Mouse (Mus musculus) limb, embryonic 14.5 days (tissue): ENCODE measurements around the gene Pitpnb. TPM values are rescaled to one million over a fixed set of nuclear protein-coding genes. Genes with fewer than 3 reads are reported as not detected.

ENCODE experiments used
- ATAC-seq: fragments of 200-750 bp; cut with Nextera tagmentation; 2 replicates; pipeline ENCODE4 v1.8.0; 2017; ENCODE audit warnings: low read depth, moderate number of reproducible peaks, moderate TSS enrichment; ENCODE audit not compliant: low FRiP score
- DNase-seq: peaks from one replicate; pipeline ENCODE4 v3.0.0-alpha.2; 2015; ENCODE audit warnings: low spot score
- H3K27ac ChIP-seq: fragments of 300-500 bp; sonication (generic); replicated peaks from 2 replicates; pipeline ENCODE4 v1.5.1; 2014; ENCODE audit warnings: low read depth, mild to moderate bottlenecking, low read length, moderate library complexity, mixed read lengths
- H3K27me3 ChIP-seq: fragments of 300-500 bp; sonication (generic); 2 replicates; pipeline ENCODE4 v1.6.1; 2014; ENCODE audit warnings: low read length, mixed read lengths; ENCODE audit not compliant: control insufficient read depth, insufficient read depth
- H3K36me3 ChIP-seq: fragments of 300-500 bp; sonication (generic); 2 replicates; pipeline ENCODE4 v1.6.1; 2014; ENCODE audit warnings: mild to moderate bottlenecking, low read length, moderate library complexity, mixed read lengths; ENCODE audit not compliant: control insufficient read depth, insufficient read depth
- H3K4me1 ChIP-seq: fragments of 300-500 bp; sonication (generic); 2 replicates; pipeline ENCODE4 v1.6.1; 2014; ENCODE audit warnings: antibody characterized with exemption, low read length, mixed read lengths; ENCODE audit not compliant: control insufficient read depth, insufficient read depth
- H3K4me2 ChIP-seq: fragments of 300-500 bp; sonication (generic); replicated peaks from 2 replicates; pipeline ENCODE4 v1.6.1; 2014; ENCODE audit warnings: low read depth, mild to moderate bottlenecking, low read length, moderate library complexity; ENCODE audit not compliant: severe bottlenecking
- H3K4me3 ChIP-seq: fragments of 300-500 bp; sonication (generic); replicated peaks from 2 replicates; pipeline ENCODE4 v1.5.1; 2014; ENCODE audit warnings: low read length
- H3K9ac ChIP-seq: fragments of 300-500 bp; sonication (generic); 2 replicates; pipeline ENCODE4 v1.6.1; 2014; ENCODE audit warnings: mild to moderate bottlenecking, low read depth, low read length, moderate library complexity; ENCODE audit not compliant: severe bottlenecking
- H3K9me3 ChIP-seq: fragments of 300-500 bp; sonication (generic); 2 replicates; pipeline ENCODE4 v1.6.1; 2016; ENCODE audit warnings: low read length; ENCODE audit not compliant: control insufficient read depth
- POLR2A ChIP-seq: fragments of 200-500 bp; IDR thresholded peaks from 2 replicates; pipeline ENCODE4 v1.8.0; 2012; ENCODE audit warnings: inconsistent platforms, mild to moderate bottlenecking, moderate library complexity, borderline replicate concordance; ENCODE audit not compliant: insufficient read depth, insufficient read length; ENCODE audit errors: extremely low read depth
- whole genome bisulfite sequencing: fragments of 180-500 bp; shearing (Covaris S2); extraction: QIAGEN DNeasy Blood & Tissue Kit; methylation state at CpG from one replicate; pipeline ENCODE4 v1.1.7; 2014; 5-methylcytosine and 5-hydroxymethylcytosine counted together
- polyA plus RNA-seq, 2 experiments: library from polyadenylated mRNA; depleted of rRNA in 1 of 2; stranded (reverse) in 1 of 2; unstranded in 1 of 2; fragments of >200 nt; fragmentation: Nextera tagmentation in 1 of 2; extraction: Ambion mirVana in 1 of 2; gene quantifications; 2 replicates each; pipeline versions ENCODE4 v1.2.1 to v1.2.3; 2012 to 2014

The Pitpnb gene
- polyA plus RNA-seq, 2 experiments = 89.6 to 103 TPM

DNA sequence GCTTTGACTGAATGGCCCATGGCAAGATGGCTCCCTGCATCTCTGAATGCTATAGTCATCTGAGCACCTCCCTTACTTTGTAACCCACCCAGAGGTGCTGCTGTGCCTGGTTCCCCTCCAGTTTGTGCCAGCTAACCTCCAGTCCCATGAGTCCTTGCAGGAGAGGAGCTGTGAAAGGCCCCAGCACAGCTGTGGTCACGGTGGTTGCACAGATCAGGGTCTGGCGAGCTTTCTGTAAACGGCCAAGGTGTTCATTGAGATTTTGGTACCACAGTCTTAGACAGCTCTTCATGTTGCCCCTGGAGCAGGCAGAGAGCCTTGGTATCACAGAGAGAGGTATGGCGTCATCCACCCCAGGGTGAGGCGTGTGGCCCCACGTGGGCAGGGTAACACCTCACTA is 60.9 kb downstream of the Pitpnb start:
- Histone ChIP-seq H3K9me3 (no peaks in the 10 kb centered on the region), H3K4me1 (peaks cover 38% of the 10 kb centered on the region), H3K27me3 (no peaks in the 10 kb centered on the region), H3K36me3 (peaks cover 23% of the 10 kb centered on the region), H3K4me3 (no peak overlapping the region), H3K27ac (no peak overlapping the region), H3K4me2 (no peak overlapping the region), H3K9ac (no peak overlapping the region)
- ATAC-seq = no peak
- no peak for DNase-seq
- 81% methylated on average over 6 of the region's 6 CpGs for WGBS
- no peak for TF ChIP-seq POLR2A

DNA sequence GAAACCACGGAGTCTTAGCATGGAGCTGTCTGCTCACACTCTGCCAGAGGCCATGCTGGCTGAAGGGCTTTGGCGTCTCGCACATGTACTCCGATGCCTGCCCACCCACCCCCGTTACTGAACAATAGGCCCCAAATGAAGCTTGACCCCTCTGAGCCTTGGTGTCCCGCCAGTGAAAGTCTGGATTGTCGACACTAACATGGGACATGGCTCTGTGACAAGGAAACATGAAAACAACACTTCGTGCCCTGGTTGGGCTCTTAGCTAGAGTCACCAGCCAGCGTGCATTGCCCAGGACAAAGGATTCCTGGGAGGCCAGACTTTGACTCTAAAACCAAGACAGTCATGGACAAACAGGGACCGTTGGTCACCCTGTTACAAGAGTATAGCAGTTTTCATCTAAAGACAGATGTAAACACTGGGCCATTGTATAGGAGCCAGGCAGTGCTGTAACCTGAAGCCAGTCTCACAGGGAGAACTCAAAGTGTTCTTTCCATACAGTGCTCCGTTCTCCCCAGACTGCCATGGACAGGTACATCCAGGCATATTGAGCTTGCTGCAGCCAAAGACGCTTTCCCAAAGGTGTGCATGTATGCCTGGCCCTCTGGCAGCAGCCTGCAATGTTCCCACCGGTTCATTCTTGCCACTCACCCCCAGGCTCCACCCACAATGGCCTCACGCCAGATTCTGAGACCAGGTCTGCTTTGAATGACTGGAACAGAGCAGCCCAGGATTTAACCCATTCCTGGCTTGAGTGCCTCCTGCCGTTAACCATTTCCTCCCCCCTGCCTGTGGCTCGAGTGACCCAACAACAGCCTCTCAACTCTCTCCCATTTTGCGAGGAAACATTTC is 63.0 kb downstream of the Pitpnb start:
- 0 out of 2 replicates have a peak, but pooled peaks cover 4% of the 10 kb centered on the region for H3K36me3 ChIP-seq
- H3K4me2 ChIP-seq = peak overlapping the region; percentile 42
- H3K9me3 ChIP-seq = no peaks in the 10 kb centered on the region
- WGBS = 9% methylated on average over 17 of the region's 17 CpGs
- ATAC-seq = peak; percentile 77
- H3K4me1 ChIP-seq = peaks cover 52% of the 10 kb centered on the region
- TF ChIP-seq POLR2A = no peak
- H3K27ac ChIP-seq = peak overlapping the region; percentile 77
- H3K4me3 ChIP-seq = peak overlapping the region; percentile 9; the same call in 1 of the 2 replicates
- DNase-seq = peak; percentile 89
- H3K9ac ChIP-seq = no peak overlapping the region
- H3K27me3 ChIP-seq = no peaks in the 10 kb centered on the region

DNA sequence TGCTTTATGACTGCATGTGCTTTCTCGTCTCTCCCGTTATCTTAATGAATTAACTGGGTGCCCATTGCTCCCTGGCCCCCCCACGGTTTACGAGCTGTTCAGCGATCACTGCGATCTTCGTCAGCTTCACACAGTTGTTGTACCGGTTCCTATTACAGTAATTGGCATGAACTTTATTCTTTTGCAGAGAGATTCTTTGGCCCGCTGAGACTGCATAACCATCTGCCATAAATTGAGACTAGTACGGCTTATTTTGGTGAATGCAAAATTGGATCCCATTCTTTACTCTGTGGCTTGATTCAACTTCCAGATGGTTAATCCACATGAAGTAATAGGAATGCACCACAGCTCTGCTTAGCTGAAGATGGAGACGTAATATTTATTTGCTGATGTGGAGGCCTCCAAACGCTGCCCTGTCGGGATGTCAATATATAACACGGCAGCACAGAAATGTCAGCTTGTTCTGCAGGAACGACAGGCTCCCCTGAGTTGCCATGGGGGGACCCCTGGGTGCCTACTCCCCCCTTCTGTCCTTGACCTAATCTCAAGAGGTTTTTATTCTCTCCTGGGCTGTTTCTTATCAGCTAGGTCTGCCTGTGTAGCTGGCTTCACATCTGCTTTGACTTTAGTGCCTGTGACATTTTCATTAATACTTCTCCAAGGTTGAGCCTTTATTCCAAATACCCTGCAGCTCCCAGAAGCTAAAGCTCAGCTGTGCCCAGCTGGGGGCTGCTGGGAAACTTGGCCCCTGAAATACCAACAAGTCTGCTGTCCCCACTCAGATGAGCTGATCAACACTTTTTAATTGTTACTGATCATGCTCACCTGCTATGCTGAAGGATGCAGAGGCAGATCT is 63.9 kb downstream of the Pitpnb start:
- 3% methylated on average over 15 of the region's 15 CpGs for WGBS
- ATAC-seq = peak; percentile 42

DNA sequence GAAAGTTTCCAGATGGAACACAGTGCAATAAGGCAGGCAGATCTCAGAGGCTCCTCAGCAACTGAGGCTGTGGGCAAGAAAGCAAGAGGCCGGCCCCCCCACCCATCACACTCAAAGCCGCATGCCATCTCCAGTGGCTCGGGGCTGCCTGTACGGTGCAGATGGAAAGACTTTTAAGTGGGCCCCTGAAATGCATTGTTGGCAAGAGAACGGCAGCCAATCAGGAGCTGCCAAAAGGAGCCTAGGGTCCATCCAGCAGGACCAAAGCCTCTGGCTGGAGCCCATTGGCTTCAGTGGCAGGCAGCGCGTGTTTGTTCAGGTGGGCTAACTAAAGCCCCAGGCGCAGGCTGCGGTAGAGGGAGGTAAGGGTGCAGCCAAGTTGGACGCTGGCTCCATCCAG is 65.2 kb downstream of the Pitpnb start:
- H3K27ac ChIP-seq = peak overlapping the region; percentile 77; the same call in 1 of the 2 replicates
- DNase-seq = no peak
- H3K27me3 ChIP-seq = no peaks in the 10 kb centered on the region
- peaks cover 54% of the 10 kb centered on the region for H3K4me1 ChIP-seq
- H3K9ac ChIP-seq = no peak overlapping the region
- no peak overlapping the region for H3K4me3 ChIP-seq
- peak; percentile 27 for ATAC-seq
- H3K4me2 ChIP-seq = no peak overlapping the region
- TF ChIP-seq POLR2A = no peak
- WGBS = 25% methylated on average over 10 of the region's 10 CpGs
- no peaks in the 10 kb centered on the region for H3K36me3 ChIP-seq
- H3K9me3 ChIP-seq = no peaks in the 10 kb centered on the region

More for the DNA sequence above, 63.9 kb downstream of the Pitpnb start:
- H3K4me1 ChIP-seq = peaks cover 54% of the 10 kb centered on the region
- no peak overlapping the region for H3K9ac ChIP-seq
- H3K4me2 ChIP-seq = peak overlapping the region; percentile 42
- peak overlapping the region; percentile 9; the same call in 1 of the 2 replicates for H3K4me3 ChIP-seq
- TF ChIP-seq POLR2A = no peak
- 0 out of 2 replicates have a peak, but pooled peaks cover 2% of the 10 kb centered on the region for H3K36me3 ChIP-seq
- no peaks in the 10 kb centered on the region for H3K9me3 ChIP-seq
- peak; percentile 76 for DNase-seq
- H3K27me3 ChIP-seq = no peaks in the 10 kb centered on the region
- peak overlapping the region; percentile 77 for H3K27ac ChIP-seq

DNA sequence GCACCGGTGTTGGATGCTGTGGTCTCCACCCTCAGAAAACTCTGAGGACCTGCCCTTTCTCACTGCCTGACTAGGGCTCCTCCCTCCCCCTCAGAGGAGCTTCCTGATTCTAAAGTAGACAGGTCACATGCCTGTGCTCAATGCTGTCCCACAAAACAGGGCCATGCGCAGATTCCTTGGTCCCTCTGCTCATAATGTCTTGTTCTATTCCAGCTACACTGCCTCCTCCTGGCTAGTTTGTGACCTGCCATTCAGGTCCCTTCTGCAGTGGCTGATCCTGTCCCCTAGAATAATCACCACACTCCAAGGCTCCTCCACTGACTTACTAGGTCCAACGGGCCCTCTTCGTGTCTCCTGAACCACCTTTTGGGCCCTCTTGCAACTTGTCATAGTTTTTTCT is 65.6 kb downstream of the Pitpnb start:
- Histone ChIP-seq H3K36me3 (no peaks in the 10 kb centered on the region), H3K4me3 (no peak overlapping the region), H3K9me3 (no peaks in the 10 kb centered on the region), H3K27ac (peak overlapping the region; percentile 77; the same call in 1 of the 2 replicates), H3K27me3 (no peaks in the 10 kb centered on the region), H3K4me2 (no peak overlapping the region), H3K9ac (no peak overlapping the region), H3K4me1 (peaks cover 54% of the 10 kb centered on the region)
- 63% methylated on average over 4 of the region's 4 CpGs for WGBS
- DNase-seq (no peak), ATAC-seq (no peak)
- no peak for TF ChIP-seq POLR2A
